Mouse (Mus musculus): ENCODE results near the gene Spsb1. TPM values are rescaled to one million over a fixed set of nuclear protein-coding genes. Genes with fewer than 3 reads are reported as not detected.

The Spsb1 gene
- total and polyA plus RNA-seq, 3 experiments: 0.08 TPM; not detected in 2

DNA sequence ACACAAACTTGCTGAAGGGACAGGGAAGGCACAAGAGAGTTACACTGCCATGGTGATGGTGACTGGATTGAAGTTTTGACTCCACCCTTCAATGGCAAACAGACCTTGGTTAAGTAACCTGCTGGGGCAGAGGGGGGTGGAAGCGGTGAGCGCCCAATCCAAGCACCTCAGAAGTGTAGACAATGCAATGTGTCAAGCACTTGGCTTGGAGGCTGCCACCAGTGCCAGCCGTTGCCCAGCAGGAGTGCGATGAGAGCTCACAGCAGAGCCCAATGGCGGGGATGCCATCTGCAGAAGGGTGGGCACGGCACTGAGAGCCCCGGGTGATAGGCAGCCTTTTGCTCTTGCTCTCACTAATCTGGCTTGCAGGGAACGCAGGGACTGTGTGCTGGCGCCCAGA lies 2.6 kb downstream of the Spsb1 start:
- H3K27me3 ChIP-seq (ENCODE audit: insufficient read depth, low read length): peaks cover 27% of the 10 kb centered on the region
- ATAC-seq (ENCODE audit: extremely low read depth, insufficient number of reproducible peaks, low FRiP score, poor library complexity, severe bottlenecking) (no peak), DNase-seq (ENCODE audit: low spot score) (no peak)
- H3K36me3 ChIP-seq (replicated peaks): no peaks in the 10 kb centered on the region
- H3K9me3 ChIP-seq (replicated peaks): no peaks in the 10 kb centered on the region
- TF ChIP-seq GATA2 (IDR thresholded peaks at IDR 0.05; ENCODE audit: borderline replicate concordance, low read depth, low read length) (no peak), POLR2AphosphoS5 (IDR thresholded peaks at IDR 0.05; ENCODE audit: insufficient replicate concordance, low read depth, low read length) (no peak), TAL1 (conservative IDR thresholded peaks at IDR 0.05; ENCODE audit: low read depth, low read length) (no peak), GATA1 (IDR thresholded peaks at IDR 0.05; ENCODE audit: borderline replicate concordance, low read length) (no peak), CTCF (IDR thresholded peaks at IDR 0.05; ENCODE audit: low read depth, low read length) (no peak)
- peaks cover 15% of the 10 kb centered on the region for H3K4me1 ChIP-seq (ENCODE audit: insufficient read depth, low read depth, low read length)
- H3K4me3 ChIP-seq (ENCODE audit: low read depth, low read length): no peak overlapping the region

- Histone ChIP-seq H3K27me3 (ENCODE audit: insufficient read depth, low read length) (peaks cover 21% of the 10 kb centered on the region), H3K36me3 (replicated peaks) (no peaks in the 10 kb centered on the region), H3K4me3 (ENCODE audit: low read depth, low read length) (no peak overlapping the region), H3K4me1 (ENCODE audit: insufficient read depth, low read depth, low read length) (peaks cover 15% of the 10 kb centered on the region), H3K9me3 (replicated peaks) (no peaks in the 10 kb centered on the region)
- TF ChIP-seq GATA1 (IDR thresholded peaks at IDR 0.05; ENCODE audit: borderline replicate concordance, low read length) (no peak), POLR2AphosphoS5 (IDR thresholded peaks at IDR 0.05; ENCODE audit: insufficient replicate concordance, low read depth, low read length) (no peak), TAL1 (conservative IDR thresholded peaks at IDR 0.05; ENCODE audit: low read depth, low read length) (no peak), GATA2 (IDR thresholded peaks at IDR 0.05; ENCODE audit: borderline replicate concordance, low read depth, low read length) (no peak), CTCF (IDR thresholded peaks at IDR 0.05; ENCODE audit: low read depth, low read length) (no peak)
- DNase-seq (ENCODE audit: low spot score) (no peak), ATAC-seq (ENCODE audit: extremely low read depth, insufficient number of reproducible peaks, low FRiP score, poor library complexity, severe bottlenecking) (no peak)
These were observed 3.6 kb downstream of the Spsb1 start for GRCm38 (mm10) chr4:149951201-149951600.

DNA sequence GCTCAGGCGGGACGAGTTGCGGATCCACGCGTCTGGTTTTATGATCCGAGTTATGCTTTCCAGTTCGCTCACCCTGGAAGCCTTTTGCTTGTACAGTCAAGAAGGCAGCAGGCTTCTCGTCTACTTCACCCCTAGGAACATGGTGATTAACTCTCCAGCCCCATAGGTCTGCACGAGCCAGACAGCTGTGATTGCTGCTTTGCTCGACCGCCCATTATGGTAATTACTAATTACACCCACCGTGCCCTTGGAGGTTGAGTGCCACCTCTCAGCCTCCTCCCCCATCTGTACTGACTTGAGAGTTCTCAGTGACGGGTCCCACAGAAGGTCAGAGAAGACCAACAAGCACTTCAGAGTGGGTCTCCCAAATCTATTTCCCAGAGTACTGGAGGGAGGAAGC lies 5.2 kb downstream of the Spsb1 start:
- peaks cover 14% of the 10 kb centered on the region; the same call in 1 of the 2 replicates for H3K27me3 ChIP-seq (ENCODE audit: insufficient read depth, low read length)
- TF ChIP-seq GATA1 (IDR thresholded peaks at IDR 0.05; ENCODE audit: borderline replicate concordance, low read length): no peak
- TF ChIP-seq CTCF (IDR thresholded peaks at IDR 0.05; ENCODE audit: low read depth, low read length): no peak
- no peak for TF ChIP-seq TAL1 (conservative IDR thresholded peaks at IDR 0.05; ENCODE audit: low read depth, low read length)
- TF ChIP-seq POLR2AphosphoS5 (IDR thresholded peaks at IDR 0.05; ENCODE audit: insufficient replicate concordance, low read depth, low read length): no peak
- TF ChIP-seq GATA2 (IDR thresholded peaks at IDR 0.05; ENCODE audit: borderline replicate concordance, low read depth, low read length): no peak
- H3K4me3 ChIP-seq (ENCODE audit: low read depth, low read length): no peak overlapping the region
- H3K36me3 ChIP-seq (replicated peaks): no peaks in the 10 kb centered on the region
- ATAC-seq (ENCODE audit: extremely low read depth, insufficient number of reproducible peaks, low FRiP score, poor library complexity, severe bottlenecking): no peak
- H3K4me1 ChIP-seq (ENCODE audit: insufficient read depth, low read depth, low read length): peaks cover 8% of the 10 kb centered on the region
- no peak for DNase-seq (ENCODE audit: low spot score)
- H3K9me3 ChIP-seq (replicated peaks): no peaks in the 10 kb centered on the region

- Histone ChIP-seq H3K36me3 (replicated peaks) (no peaks in the 10 kb centered on the region), H3K4me3 (ENCODE audit: low read depth, low read length) (no peak overlapping the region), H3K27me3 (ENCODE audit: insufficient read depth, low read length) (peaks cover 6% of the 10 kb centered on the region; the same call in 1 of the 2 replicates), H3K9me3 (replicated peaks) (no peaks in the 10 kb centered on the region), H3K4me1 (ENCODE audit: insufficient read depth, low read depth, low read length) (no peaks in the 10 kb centered on the region)
- ATAC-seq (ENCODE audit: extremely low read depth, insufficient number of reproducible peaks, low FRiP score, poor library complexity, severe bottlenecking): no peak
- TF ChIP-seq POLR2AphosphoS5 (IDR thresholded peaks at IDR 0.05; ENCODE audit: insufficient replicate concordance, low read depth, low read length) (no peak), TAL1 (conservative IDR thresholded peaks at IDR 0.05; ENCODE audit: low read depth, low read length) (no peak), CTCF (IDR thresholded peaks at IDR 0.05; ENCODE audit: low read depth, low read length) (no peak), GATA2 (IDR thresholded peaks at IDR 0.05; ENCODE audit: borderline replicate concordance, low read depth, low read length) (no peak), GATA1 (IDR thresholded peaks at IDR 0.05; ENCODE audit: borderline replicate concordance, low read length) (no peak)
- no peak for DNase-seq (ENCODE audit: low spot score)
These were observed 6.7 kb downstream of the Spsb1 start for GRCm38 (mm10) chr4:149948119-149948518.

GRCm38 (mm10) chr4:149947396-149947795 lies 7.4 kb downstream of the Spsb1 start:
- Histone ChIP-seq H3K4me3 (ENCODE audit: low read depth, low read length) (no peak overlapping the region), H3K36me3 (replicated peaks) (no peaks in the 10 kb centered on the region), H3K27me3 (ENCODE audit: insufficient read depth, low read length) (peaks cover 6% of the 10 kb centered on the region; the same call in 1 of the 2 replicates), H3K4me1 (ENCODE audit: insufficient read depth, low read depth, low read length) (no peaks in the 10 kb centered on the region), H3K9me3 (replicated peaks) (no peaks in the 10 kb centered on the region)
- TF ChIP-seq POLR2AphosphoS5 (IDR thresholded peaks at IDR 0.05; ENCODE audit: insufficient replicate concordance, low read depth, low read length) (no peak), GATA2 (IDR thresholded peaks at IDR 0.05; ENCODE audit: borderline replicate concordance, low read depth, low read length) (no peak), GATA1 (IDR thresholded peaks at IDR 0.05; ENCODE audit: borderline replicate concordance, low read length) (no peak), CTCF (IDR thresholded peaks at IDR 0.05; ENCODE audit: low read depth, low read length) (no peak), TAL1 (conservative IDR thresholded peaks at IDR 0.05; ENCODE audit: low read depth, low read length) (no peak)
- DNase-seq (ENCODE audit: low spot score): no peak
- ATAC-seq (ENCODE audit: extremely low read depth, insufficient number of reproducible peaks, low FRiP score, poor library complexity, severe bottlenecking): no peak

DNA sequence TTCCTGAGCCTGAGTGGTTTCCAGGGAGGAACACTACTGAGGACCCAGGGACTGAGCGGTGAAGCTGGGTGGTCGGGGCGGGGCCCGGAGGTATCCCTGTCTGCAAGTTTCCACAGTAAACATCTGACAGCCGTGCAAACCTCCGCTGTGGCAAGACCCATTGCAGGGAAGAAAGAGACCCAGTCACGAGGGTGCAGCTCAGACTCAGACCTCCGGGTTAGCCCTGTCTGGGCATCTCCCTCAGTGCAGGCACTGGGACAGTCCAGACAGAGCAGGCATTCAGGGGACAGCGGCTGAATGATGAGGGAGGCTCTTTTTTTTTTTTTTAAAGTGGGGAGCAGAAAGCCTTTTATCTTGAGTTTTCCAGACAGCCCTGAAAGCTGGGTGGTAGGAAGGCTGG lies 9.6 kb downstream of the Spsb1 start:
- Histone ChIP-seq H3K9me3 (replicated peaks) (no peaks in the 10 kb centered on the region), H3K36me3 (replicated peaks) (no peaks in the 10 kb centered on the region), H3K27me3 (ENCODE audit: insufficient read depth, low read length) (peaks cover 8% of the 10 kb centered on the region; the same call in 1 of the 2 replicates)

More for the DNA sequence above, 9.6 kb downstream of the Spsb1 start:
- no peak overlapping the region for H3K4me3 ChIP-seq (ENCODE audit: low read depth, low read length)
- ATAC-seq (ENCODE audit: extremely low read depth, insufficient number of reproducible peaks, low FRiP score, poor library complexity, severe bottlenecking) (no peak), DNase-seq (ENCODE audit: low spot score) (no peak)
- TF ChIP-seq CTCF (IDR thresholded peaks at IDR 0.05; ENCODE audit: low read depth, low read length): no peak
- no peak for TF ChIP-seq GATA2 (IDR thresholded peaks at IDR 0.05; ENCODE audit: borderline replicate concordance, low read depth, low read length)
- no peak for TF ChIP-seq TAL1 (conservative IDR thresholded peaks at IDR 0.05; ENCODE audit: low read depth, low read length)
- no peak for TF ChIP-seq POLR2AphosphoS5 (IDR thresholded peaks at IDR 0.05; ENCODE audit: insufficient replicate concordance, low read depth, low read length)
- TF ChIP-seq GATA1 (IDR thresholded peaks at IDR 0.05; ENCODE audit: borderline replicate concordance, low read length): no peak
- no peaks in the 10 kb centered on the region for H3K4me1 ChIP-seq (ENCODE audit: insufficient read depth, low read depth, low read length)

Measured in G1E (cell line).